Mouse (Mus musculus): ENCODE results near the gene Dnah12. TPM values are rescaled to one million over a fixed set of nuclear protein-coding genes. Genes with fewer than 3 reads are reported as not detected.

The Dnah12 gene
- total and polyA plus RNA-seq, 3 experiments: 0.03 to 0.18 (median 0.05) TPM

DNA sequence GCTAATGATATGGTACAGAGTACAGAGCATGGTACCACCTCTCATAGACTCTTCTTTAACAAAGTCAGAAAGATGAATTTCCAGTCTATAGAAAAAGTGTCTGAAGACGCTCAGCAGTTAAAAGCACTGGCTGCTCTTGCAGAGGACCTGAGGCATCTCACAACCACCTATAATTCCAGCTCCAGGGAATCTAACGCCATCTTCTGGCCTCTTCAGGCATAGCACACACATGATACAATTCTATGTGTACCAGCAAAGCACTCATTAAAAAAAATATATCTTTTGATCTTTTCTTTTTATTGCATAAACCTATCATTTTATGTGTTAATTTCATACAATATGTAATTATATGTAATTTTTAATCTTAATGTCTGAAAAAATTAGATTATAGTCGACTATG, 121.8 kb downstream of the Dnah12 start:
- intact Hi-C loops (cut with DNase I): no loop called here
- Histone ChIP-seq H3K9ac (ENCODE audit: low read depth, low read length) (no peak overlapping the region), H3K27ac (no peak overlapping the region), H3K36me3 (ENCODE audit: control insufficient read depth, insufficient read depth, low read length) (no peaks in the 10 kb centered on the region), H3K4me3 (no peak overlapping the region), H3K79me2 (replicated peaks; ENCODE audit: control insufficient read depth, insufficient read depth, low read length) (no peaks in the 10 kb centered on the region), H3K4me1 (ENCODE audit: control insufficient read depth, insufficient read depth, low read length) (no peaks in the 10 kb centered on the region), H3K27me3 (ENCODE audit: control insufficient read depth, insufficient read depth, low read length) (no peaks in the 10 kb centered on the region)
- no peak for DNase-seq
- TF ChIP-seq EP300 (IDR thresholded peaks at IDR 0.05; ENCODE audit: insufficient read depth, low read depth, low read length): no peak
- TF ChIP-seq CTCF (IDR thresholded peaks at IDR 0.05): peak; percentile 15; the same call in 1 of the 2 replicates
- TF ChIP-seq POLR2A (IDR thresholded peaks at IDR 0.05; ENCODE audit: insufficient read depth, low read depth, low read length): no peak
- WGBS: 55% methylated on average over 3 of the region's 3 CpGs

- WGBS: 55% methylated on average over 4 of the region's 4 CpGs
Measured at GRCm38 (mm10) chr14:26816785-26817184, 123.7 kb downstream of the Dnah12 start.

GRCm38 (mm10) chr14:26826020-26826419, 132.9 kb downstream of the Dnah12 start:
- TF ChIP-seq EP300 (IDR thresholded peaks at IDR 0.05; ENCODE audit: insufficient read depth, low read depth, low read length) (no peak), POLR2A (IDR thresholded peaks at IDR 0.05; ENCODE audit: insufficient read depth, low read depth, low read length) (no peak), CTCF (IDR thresholded peaks at IDR 0.05) (no peak)
- H3K9ac ChIP-seq (ENCODE audit: low read depth, low read length): no peak overlapping the region
- no peak for DNase-seq
- no peak overlapping the region for H3K4me3 ChIP-seq
- H3K36me3 ChIP-seq (ENCODE audit: control insufficient read depth, insufficient read depth, low read length): no peaks in the 10 kb centered on the region
- no peaks in the 10 kb centered on the region for H3K79me2 ChIP-seq (replicated peaks; ENCODE audit: control insufficient read depth, insufficient read depth, low read length)
- H3K27me3 ChIP-seq (ENCODE audit: control insufficient read depth, insufficient read depth, low read length): no peaks in the 10 kb centered on the region
- no peaks in the 10 kb centered on the region for H3K4me1 ChIP-seq (ENCODE audit: control insufficient read depth, insufficient read depth, low read length)
- intact Hi-C loops (cut with DNase I): no loop called here
- H3K27ac ChIP-seq: no peak overlapping the region
- 41% methylated on average over 2 of the region's 2 CpGs for WGBS

More at GRCm38 (mm10) chr14:26816785-26817184, 123.7 kb downstream of the Dnah12 start:
- TF ChIP-seq EP300 (IDR thresholded peaks at IDR 0.05; ENCODE audit: insufficient read depth, low read depth, low read length) (no peak), CTCF (IDR thresholded peaks at IDR 0.05) (no peak), POLR2A (IDR thresholded peaks at IDR 0.05; ENCODE audit: insufficient read depth, low read depth, low read length) (no peak)
- no peaks in the 10 kb centered on the region for H3K36me3 ChIP-seq (ENCODE audit: control insufficient read depth, insufficient read depth, low read length)
- H3K27ac ChIP-seq: no peak overlapping the region
- no peaks in the 10 kb centered on the region for H3K27me3 ChIP-seq (ENCODE audit: control insufficient read depth, insufficient read depth, low read length)
- no peak overlapping the region for H3K9ac ChIP-seq (ENCODE audit: low read depth, low read length)
- no peak for DNase-seq
- intact Hi-C loops (cut with DNase I): no loop called here
- H3K79me2 ChIP-seq (replicated peaks; ENCODE audit: control insufficient read depth, insufficient read depth, low read length): no peaks in the 10 kb centered on the region
- H3K4me3 ChIP-seq: no peak overlapping the region
- no peaks in the 10 kb centered on the region for H3K4me1 ChIP-seq (ENCODE audit: control insufficient read depth, insufficient read depth, low read length)

DNA sequence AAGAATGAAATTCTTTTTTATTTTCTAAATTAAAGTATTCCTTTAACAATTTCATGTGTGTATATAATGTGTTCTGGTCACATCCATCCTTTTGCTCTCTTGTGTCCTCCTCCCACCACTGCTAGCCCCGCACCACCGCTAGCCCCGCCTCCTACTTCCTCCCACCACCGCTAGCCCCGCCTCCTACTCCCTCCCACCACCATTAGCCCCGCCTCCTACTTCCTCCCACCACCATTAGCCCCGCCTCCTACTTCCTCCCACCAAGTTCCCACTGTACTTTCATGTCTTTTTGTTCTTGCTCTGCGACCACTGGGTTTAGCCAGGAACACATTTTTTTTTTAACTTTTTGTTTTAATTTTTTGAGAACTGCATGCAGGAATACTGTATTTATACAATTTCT, 160.0 kb downstream of the Dnah12 start:
- Histone ChIP-seq H3K4me1 (ENCODE audit: control insufficient read depth, insufficient read depth, low read length) (peaks cover 2% of the 10 kb centered on the region), H3K36me3 (ENCODE audit: control insufficient read depth, insufficient read depth, low read length) (no peaks in the 10 kb centered on the region), H3K4me3 (no peak overlapping the region), H3K9ac (ENCODE audit: low read depth, low read length) (no peak overlapping the region), H3K79me2 (replicated peaks; ENCODE audit: control insufficient read depth, insufficient read depth, low read length) (no peaks in the 10 kb centered on the region), H3K27me3 (ENCODE audit: control insufficient read depth, insufficient read depth, low read length) (no peaks in the 10 kb centered on the region), H3K27ac (no peak overlapping the region)
- DNase-seq: no peak
- intact Hi-C loops (cut with DNase I): no loop called here
- TF ChIP-seq POLR2A (IDR thresholded peaks at IDR 0.05; ENCODE audit: insufficient read depth, low read depth, low read length) (no peak), EP300 (IDR thresholded peaks at IDR 0.05; ENCODE audit: insufficient read depth, low read depth, low read length) (no peak), CTCF (IDR thresholded peaks at IDR 0.05) (no peak)
- 71% methylated on average over 8 of the region's 8 CpGs for WGBS

- Histone ChIP-seq H3K79me2 (replicated peaks; ENCODE audit: control insufficient read depth, insufficient read depth, low read length) (no peaks in the 10 kb centered on the region), H3K4me1 (ENCODE audit: control insufficient read depth, insufficient read depth, low read length) (peaks cover 5% of the 10 kb centered on the region), H3K36me3 (ENCODE audit: control insufficient read depth, insufficient read depth, low read length) (no peaks in the 10 kb centered on the region), H3K27ac (no peak overlapping the region), H3K27me3 (ENCODE audit: control insufficient read depth, insufficient read depth, low read length) (no peaks in the 10 kb centered on the region), H3K9ac (ENCODE audit: low read depth, low read length) (no peak overlapping the region), H3K4me3 (no peak overlapping the region)
- no peak for DNase-seq
- TF ChIP-seq CTCF (IDR thresholded peaks at IDR 0.05): no peak
- TF ChIP-seq EP300 (IDR thresholded peaks at IDR 0.05; ENCODE audit: insufficient read depth, low read depth, low read length): no peak
- no peak for TF ChIP-seq POLR2A (IDR thresholded peaks at IDR 0.05; ENCODE audit: insufficient read depth, low read depth, low read length)
- WGBS: 64% methylated on average over 2 of the region's 2 CpGs
- intact Hi-C loops (cut with DNase I): no loop called here
Measured at GRCm38 (mm10) chr14:26854066-26854465, 161.0 kb downstream of the Dnah12 start.

- H3K27ac ChIP-seq: peak overlapping the region; percentile 65
- intact Hi-C loops (cut with DNase I): loop anchor here (2.0 kb wide), 1 partner anchor 32 kb away; no protein-coding TSS in a partner anchor
- TF ChIP-seq POLR2A (IDR thresholded peaks at IDR 0.05; ENCODE audit: insufficient read depth, low read depth, low read length) (no peak), EP300 (IDR thresholded peaks at IDR 0.05; ENCODE audit: insufficient read depth, low read depth, low read length) (no peak), CTCF (IDR thresholded peaks at IDR 0.05) (no peak)
Measured at GRCm38 (mm10) chr14:26858364-26858763, 165.3 kb downstream of the Dnah12 start.

More at GRCm38 (mm10) chr14:26858364-26858763, 165.3 kb downstream of the Dnah12 start:
- no peak overlapping the region for H3K4me3 ChIP-seq
- H3K79me2 ChIP-seq (replicated peaks; ENCODE audit: control insufficient read depth, insufficient read depth, low read length): no peaks in the 10 kb centered on the region
- DNase-seq: peak; percentile 27 to 53
- WGBS: 23% methylated on average over 2 of the region's 2 CpGs
- H3K36me3 ChIP-seq (ENCODE audit: control insufficient read depth, insufficient read depth, low read length): no peaks in the 10 kb centered on the region
- no peak overlapping the region for H3K9ac ChIP-seq (ENCODE audit: low read depth, low read length)
- no peaks in the 10 kb centered on the region for H3K27me3 ChIP-seq (ENCODE audit: control insufficient read depth, insufficient read depth, low read length)
- H3K4me1 ChIP-seq (ENCODE audit: control insufficient read depth, insufficient read depth, low read length): peaks cover 7% of the 10 kb centered on the region
